Mouse (Mus musculus) CH12.LX (cell line): ENCODE results near the gene Lamc2. TPM values are rescaled to one million over a fixed set of nuclear protein-coding genes. Genes with fewer than 3 reads are reported as not detected.

Experiments used
- DNase-seq: peaks from one replicate; pipeline ENCODE4 v3.0.0-alpha.2; 2013; ENCODE audit errors: extremely low read depth
- H3K27ac ChIP-seq: 2 replicates; pipeline ENCODE4 v1.5.1; 2012; ENCODE audit warnings: low read depth, mild to moderate bottlenecking, control low read depth, moderate library complexity; ENCODE audit not compliant: insufficient read depth
- H3K27me3 ChIP-seq: replicated peaks from 2 replicates; pipeline ENCODE3; 2012; ENCODE audit warnings: inconsistent platforms
- H3K36me3 ChIP-seq, 2 experiments: replicated peaks in 1 of 2; 2 replicates each; pipeline versions ENCODE3 to v1.6.1; 2012; ENCODE audit warnings: inconsistent platforms in 1 of 2, low read length in 1 of 2, mild to moderate bottlenecking in 1 of 2, mixed read lengths in 1 of 2, moderate library complexity in 1 of 2; ENCODE audit not compliant: control insufficient read depth in 1 of 2, insufficient read depth in 1 of 2
- H3K4me1 ChIP-seq, 2 experiments: 2 replicates each; pipeline ENCODE4 v1.6.1; 2012; ENCODE audit warnings: inconsistent platforms in 1 of 2, moderate library complexity in 1 of 2; ENCODE audit not compliant: insufficient read depth in 2 of 2, control insufficient read depth in 1 of 2
- H3K4me2 ChIP-seq: 2 replicates; pipeline ENCODE4 v1.6.1; 2012; ENCODE audit warnings: low read depth, mild to moderate bottlenecking, control low read depth; ENCODE audit not compliant: poor library complexity, insufficient read depth, severe bottlenecking
- H3K4me3 ChIP-seq, 3 experiments: fragments of 150-350 bp in 1 of 3; sonication (generic) in 1 of 3; replicated peaks in 1 of 3; 2 replicates each; pipeline versions ENCODE3 to v1.5.1; 2011 to 2012; ENCODE audit warnings: low read depth in 2 of 3, low read length in 2 of 3, mild to moderate bottlenecking in 2 of 3, moderate library complexity in 2 of 3, control low read depth in 1 of 3, improper control_type of control experiment in 1 of 3, inconsistent platforms in 1 of 3, mixed read lengths in 1 of 3; ENCODE audit not compliant: poor library complexity in 1 of 3
- H3K79me2 ChIP-seq: replicated peaks from 2 replicates; pipeline ENCODE4 v1.6.1; 2012; ENCODE audit warnings: mild to moderate bottlenecking, moderate library complexity; ENCODE audit not compliant: control insufficient read depth, poor library complexity, insufficient read depth, severe bottlenecking; ENCODE audit errors: extremely low read depth
- H3K9ac ChIP-seq: 2 replicates; pipeline ENCODE4 v1.6.1; 2012; ENCODE audit warnings: low read depth, mild to moderate bottlenecking, control low read depth, moderate library complexity; ENCODE audit not compliant: insufficient read depth
- H3K9me3 ChIP-seq: replicated peaks from 2 replicates; pipeline ENCODE3; 2012; ENCODE audit warnings: low read length, inconsistent platforms, mixed read lengths
- BHLHE40 ChIP-seq: IDR thresholded peaks from 2 replicates; pipeline ENCODE4 v1.6.1; 2011; ENCODE audit warnings: mild to moderate bottlenecking, low read depth, low read length, improper control_type of control experiment
- CHD1 ChIP-seq: IDR thresholded peaks from 2 replicates; pipeline ENCODE4 v1.6.1; 2012; ENCODE audit warnings: low read depth, low read length, improper control_type of control experiment, inconsistent platforms
- CHD2 ChIP-seq: IDR thresholded peaks from 2 replicates; pipeline ENCODE4 v1.6.1; 2011; ENCODE audit warnings: low read length, improper control_type of control experiment
- CTCF ChIP-seq, 2 experiments: IDR thresholded peaks in 1 of 2; conservative IDR thresholded peaks in 1 of 2; 2 replicates each; pipeline ENCODE4 v1.5.1; 2011 to 2012; ENCODE audit warnings: low read depth in 2 of 2, low read length in 2 of 2, improper control_type of control experiment in 1 of 2, inconsistent platforms in 1 of 2, mild to moderate bottlenecking in 1 of 2, moderate library complexity in 1 of 2
- E2F4 ChIP-seq: IDR thresholded peaks from 2 replicates; pipeline ENCODE4 v1.6.1; 2011; ENCODE audit warnings: low read depth, low read length, improper control_type of control experiment; ENCODE audit not compliant: insufficient replicate concordance
- ELF1 ChIP-seq: IDR thresholded peaks from 2 replicates; pipeline ENCODE4 v1.6.1; 2014; ENCODE audit warnings: low read depth, mild to moderate bottlenecking, inconsistent platforms, low read length, improper control_type of control experiment
- ETS1 ChIP-seq: conservative IDR thresholded peaks from 2 replicates; pipeline ENCODE4 v1.6.1; 2012; ENCODE audit warnings: low read depth, mild to moderate bottlenecking, inconsistent platforms, low read length, improper control_type of control experiment, moderate library complexity
- GABPA ChIP-seq: IDR thresholded peaks from 2 replicates; pipeline ENCODE4 v1.6.1; 2012; ENCODE audit warnings: low read depth, low read length, improper control_type of control experiment, inconsistent platforms; ENCODE audit not compliant: insufficient replicate concordance
- HCFC1 ChIP-seq: IDR thresholded peaks from 2 replicates; pipeline ENCODE4 v1.6.1; 2012; ENCODE audit warnings: low read depth, mild to moderate bottlenecking, inconsistent platforms, low read length, improper control_type of control experiment
- JUN ChIP-seq: IDR thresholded peaks from 2 replicates; pipeline ENCODE4 v1.6.1; 2011; ENCODE audit warnings: low read depth, mild to moderate bottlenecking, low read length, improper control_type of control experiment, moderate library complexity; ENCODE audit not compliant: insufficient read depth
- JUND ChIP-seq: conservative IDR thresholded peaks from 2 replicates; pipeline ENCODE4 v1.6.1; 2011; ENCODE audit warnings: low read depth, low read length, improper control_type of control experiment
- KAT2A ChIP-seq: IDR thresholded peaks from 2 replicates; pipeline ENCODE4 v1.6.1; 2012; ENCODE audit warnings: low read length, improper control_type of control experiment, inconsistent platforms; ENCODE audit not compliant: insufficient replicate concordance
- MAFK ChIP-seq: IDR thresholded peaks from 2 replicates; pipeline ENCODE4 v1.6.1; 2011; ENCODE audit warnings: low read length, improper control_type of control experiment; ENCODE audit not compliant: insufficient replicate concordance
- MAX ChIP-seq: IDR thresholded peaks from 2 replicates; pipeline ENCODE4 v1.6.1; 2011; ENCODE audit warnings: low read length, improper control_type of control experiment
- MEF2A ChIP-seq: IDR thresholded peaks from 2 replicates; pipeline ENCODE4 v1.6.1; 2014; ENCODE audit warnings: low read depth, mild to moderate bottlenecking, inconsistent platforms, low read length, improper control_type of control experiment, borderline replicate concordance
- MXI1 ChIP-seq: IDR thresholded peaks from 2 replicates; pipeline ENCODE4 v1.6.1; 2011; ENCODE audit warnings: mild to moderate bottlenecking, low read depth, low read length, improper control_type of control experiment
- MYC ChIP-seq: IDR thresholded peaks from 2 replicates; pipeline ENCODE4 v1.6.1; 2011; ENCODE audit warnings: low read depth, mild to moderate bottlenecking, improper control_type of control experiment, low read length
- NELFE ChIP-seq: IDR thresholded peaks from 2 replicates; pipeline ENCODE4 v1.6.1; 2011; ENCODE audit warnings: low read depth, low read length, improper control_type of control experiment
- NRF1 ChIP-seq: IDR thresholded peaks from 2 replicates; pipeline ENCODE4 v1.6.1; 2014; ENCODE audit warnings: low read depth, mild to moderate bottlenecking, inconsistent platforms, low read length, improper control_type of control experiment, moderate library complexity
- PAX5 ChIP-seq: IDR thresholded peaks from 2 replicates; pipeline ENCODE4 v1.6.1; 2012; ENCODE audit warnings: low read length, inconsistent platforms, mixed read lengths
- POLR2A ChIP-seq: IDR thresholded peaks from 2 replicates; pipeline ENCODE4 v1.6.1; 2011; ENCODE audit warnings: low read depth, mild to moderate bottlenecking, improper control_type of control experiment, low read length
- RAD21 ChIP-seq: IDR thresholded peaks from 2 replicates; pipeline ENCODE4 v1.6.1; 2011; ENCODE audit warnings: low read depth, mild to moderate bottlenecking, low read length, improper control_type of control experiment, moderate library complexity
- RCOR1 ChIP-seq: conservative IDR thresholded peaks from 2 replicates; pipeline ENCODE4 v1.6.1; 2012; ENCODE audit warnings: low read depth, mild to moderate bottlenecking, inconsistent platforms, low read length, improper control_type of control experiment
- SIN3A ChIP-seq: IDR thresholded peaks from 2 replicates; pipeline ENCODE4 v1.6.1; 2012; ENCODE audit warnings: low read length, improper control_type of control experiment, inconsistent platforms
- SMC3 ChIP-seq: IDR thresholded peaks from 2 replicates; pipeline ENCODE4 v1.6.1; 2011; ENCODE audit warnings: low read depth, low read length, improper control_type of control experiment
- TBP ChIP-seq: conservative IDR thresholded peaks from 2 replicates; pipeline ENCODE4 v1.6.1; 2011; ENCODE audit warnings: low read depth, low read length, improper control_type of control experiment
- TCF12 ChIP-seq: IDR thresholded peaks from 2 replicates; pipeline ENCODE4 v1.6.1; 2014; ENCODE audit warnings: low read depth, mild to moderate bottlenecking, inconsistent platforms, low read length, improper control_type of control experiment
- UBTF ChIP-seq: IDR thresholded peaks from 2 replicates; pipeline ENCODE4 v1.6.1; 2012; ENCODE audit warnings: low read depth, mild to moderate bottlenecking, inconsistent platforms, low read length, improper control_type of control experiment, moderate library complexity
- USF2 ChIP-seq: conservative IDR thresholded peaks from 2 replicates; pipeline ENCODE4 v1.6.1; 2011; ENCODE audit warnings: low read depth, low read length, improper control_type of control experiment
- ZC3H11A ChIP-seq: IDR thresholded peaks from 2 replicates; pipeline ENCODE4 v1.6.1; 2012; ENCODE audit warnings: low read depth, mild to moderate bottlenecking, inconsistent platforms, low read length, improper control_type of control experiment
- ZMIZ1 ChIP-seq: IDR thresholded peaks from 2 replicates; pipeline ENCODE4 v1.6.1; 2012; ENCODE audit warnings: low read depth, mild to moderate bottlenecking, inconsistent platforms, low read length, improper control_type of control experiment
- dilution Hi-C: fragments of 300-500 bp; cut with MboI; formaldehyde crosslinking; loops from 2 replicates; pipeline ENCODE4 v1.14.3; 2020; ENCODE audit warnings: low sequenced_read_pairs; ENCODE audit not compliant: extremely low pct_unique_long_range_greater_than_20kb, extremely low pct_ligation_motif_present
- in situ Hi-C: fragments of 300-500 bp; cut with MboI; formaldehyde crosslinking; loops from 3 replicates; pipeline ENCODE4 v1.14.3; 2019; ENCODE audit warnings: low sequenced_read_pairs, low pct_ligation_motif_present, low pct_unique_long_range_greater_than_20kb, mixed read lengths
- polyA plus RNA-seq: library from polyadenylated mRNA; unstranded; fragments of >175 nt; gene quantifications from 2 replicates; pipeline ENCODE4 v1.2.1, GENCODE M21; 2012; ENCODE audit warnings: low read depth; ENCODE audit not compliant: insufficient read length
- total RNA-seq, 2 experiments: library from RNA; depleted of rRNA; stranded (reverse); fragments of 300-350 nt in 1 of 2; fragments of >200 nt in 1 of 2; gene quantifications; 2 replicates each; pipeline ENCODE4 v1.2.3; 2012 to 2014

Lamc2 gene
- total and polyA plus RNA-seq, 3 experiments, result 0.09 to 1.0 (median 0.25) TPM

DNA sequence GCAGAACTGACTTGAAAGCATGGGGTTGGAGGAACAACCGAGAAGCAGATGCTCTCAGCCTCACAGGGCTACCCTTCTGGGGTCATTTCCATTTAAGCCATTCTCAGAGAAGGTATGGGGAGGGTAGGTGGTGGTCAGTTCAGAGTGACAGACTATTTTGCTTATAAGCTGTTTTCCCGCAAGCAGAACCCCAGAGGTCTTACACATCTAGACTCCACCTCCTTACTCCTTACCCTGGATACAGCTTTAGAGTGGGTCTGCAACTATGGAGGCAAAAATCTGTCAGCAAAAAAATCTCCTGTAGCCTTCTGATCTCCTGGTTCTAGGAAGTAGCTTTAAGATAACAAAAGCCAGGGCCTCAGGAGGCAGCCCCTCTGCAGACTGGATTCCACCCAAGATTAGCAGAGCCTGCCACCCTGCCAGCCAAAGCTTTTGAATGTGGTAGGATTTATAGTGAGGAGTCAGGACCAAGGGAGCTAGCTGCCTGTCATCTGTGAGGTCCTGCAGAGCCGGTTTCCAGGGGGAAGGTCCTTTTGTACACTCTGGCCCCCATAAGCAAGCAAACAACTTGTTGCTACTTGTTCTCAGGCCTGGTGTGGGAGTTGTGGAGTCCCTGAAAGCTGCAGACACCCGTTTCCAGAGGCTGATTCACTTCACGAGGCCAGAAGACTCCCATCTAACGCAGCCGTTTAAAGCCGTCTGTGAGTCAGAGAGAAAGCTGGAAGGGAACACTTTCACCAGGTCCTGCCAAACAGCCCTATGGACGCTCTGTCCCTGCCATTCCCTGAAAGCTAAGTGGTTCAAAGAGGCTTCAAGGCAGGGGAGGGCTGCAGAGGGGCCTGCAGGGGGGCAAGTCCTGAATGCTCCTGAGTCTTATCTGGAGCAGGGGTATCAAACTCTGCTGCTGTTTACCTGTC lies 52.1 kb downstream of the Lamc2 start:
- H3K4me1 ChIP-seq, result peaks cover 3 to 12% of the 10 kb centered on the region in 2 experiments

GRCm38 (mm10) chr1:153129992-153130713 lies 56.1 kb downstream of the Lamc2 start:
- DNase-seq, result peak; percentile 72
- in situ Hi-C loops (no loop called here), dilution Hi-C loops (no loop called here)
- Histone ChIP-seq H3K36me3 (no peaks in the 10 kb centered on the region), H3K27ac (no peak overlapping the region), H3K4me1 (peaks cover 7 to 22% of the 10 kb centered on the region in 2 experiments), H3K4me3 (no peak overlapping the region), H3K4me2 (no peak overlapping the region), H3K9me3 (no peaks in the 10 kb centered on the region), H3K9ac (no peak overlapping the region), H3K79me2 (no peaks in the 10 kb centered on the region), H3K27me3 (no peaks in the 10 kb centered on the region)
- TF ChIP-seq BHLHE40 (peak; percentile 69), MEF2A (peak; percentile 96), JUND (peak; percentile 76), RCOR1 (no peak), JUN (peak; percentile 76), RAD21 (no peak), NRF1 (no peak), TBP (no peak), HCFC1 (no peak), ETS1 (peak; percentile 95), PAX5 (no peak), TCF12 (no peak), CHD2 (no peak), MAX (no peak), KAT2A (no peak), SMC3 (no peak), GABPA (no peak), E2F4 (no peak), CTCF (conservative IDR thresholded peaks at IDR 0.05 in 1 of 2, IDR thresholded peaks at IDR 0.05 in 1 of 2; ENCODE audit: low read depth in 2 of 2, low read length in 2 of 2) (no peak), MAFK (no peak), NELFE (no peak), CHD1 (no peak), ZC3H11A (no peak)

More for the DNA sequence above, 52.1 kb downstream of the Lamc2 start:
- Histone ChIP-seq H3K36me3 (no peaks in the 10 kb centered on the region), H3K9ac (no peak overlapping the region), H3K27ac (no peak overlapping the region), H3K4me2 (no peak overlapping the region), H3K79me2 (no peaks in the 10 kb centered on the region), H3K4me3 (no peak overlapping the region), H3K27me3 (no peaks in the 10 kb centered on the region), H3K9me3 (no peaks in the 10 kb centered on the region)
- dilution Hi-C loops, result no loop called here
- no peak for DNase-seq
- in situ Hi-C loops, result no loop called here
- no peak for TF ChIP-seq ELF1
- no peak for TF ChIP-seq MXI1
- TF ChIP-seq SMC3, result no peak
- TF ChIP-seq ETS1, result no peak
- TF ChIP-seq TCF12, result no peak
- TF ChIP-seq JUN, result no peak
- TF ChIP-seq RCOR1, result no peak
- TF ChIP-seq CHD2, result no peak
- TF ChIP-seq USF2, result no peak
- TF ChIP-seq MEF2A, result no peak
- TF ChIP-seq TBP, result no peak
- TF ChIP-seq ZMIZ1, result no peak
- no peak for TF ChIP-seq POLR2A
- TF ChIP-seq SIN3A, result no peak
- no peak for TF ChIP-seq BHLHE40
- TF ChIP-seq MYC, result no peak
- TF ChIP-seq CHD1, result no peak
- no peak for TF ChIP-seq UBTF
- TF ChIP-seq, all 38 proteins: peak for 0
